8 mouse cellular contexts compared by ENCODE assay signal in genomic region chr3:108146671-108147070, GRCm38 (mm10). TPM values are rescaled to one million over a fixed set of nuclear protein-coding genes. Genes with fewer than 3 reads are reported as not detected.
A peak's percentile ranks its signal among the peaks of the same experiment; 100 is the strongest.
DNase-seq lines count a peak whose midpoint lies in the region; ATAC-seq and TF ChIP-seq lines count a peak whose summit lies in the region.

No protein-coding gene starts in this region.

- TF ChIP-seq POLR2A in embryonic fibroblast, embryonic 13.5 days (IDR thresholded peaks at IDR 0.05; ENCODE audit: low read depth, low read length), result 0 out of 2 replicates have a peak, but pooled peaks have one; percentile 9
- TF ChIP-seq POLR2A in small intestine, adult 2 months (IDR thresholded peaks at IDR 0.05; ENCODE audit: low read depth, low read length), result no peak

- no peak overlapping the region for H3K9ac ChIP-seq in lung, postnatal 0 days (replicated peaks; ENCODE audit: low read depth)
- H3K9ac ChIP-seq in limb, embryonic 11.5 days (ENCODE audit: low read length), result peak overlapping the region; percentile 84

- peak overlapping the region; percentile 75 for H3K4me2 ChIP-seq in lung, postnatal 0 days (replicated peaks; ENCODE audit: low read depth, low read length)
- peak overlapping the region; percentile 83 for H3K4me2 ChIP-seq in limb, embryonic 11.5 days (ENCODE audit: low read depth, severe bottlenecking)

- peaks cover 3% of the 10 kb centered on the region; the same call in 1 of the 2 replicates for H3K4me1 ChIP-seq in lung, postnatal 0 days (ENCODE audit: insufficient read depth, low read depth, low read length)
- peaks cover 8% of the 10 kb centered on the region; the same call in 1 of the 2 replicates for H3K4me1 ChIP-seq in embryonic fibroblast, embryonic 13.5 days (ENCODE audit: control insufficient read depth, insufficient read depth, low read length)
- H3K4me1 ChIP-seq in limb, embryonic 11.5 days (ENCODE audit: control insufficient read depth, insufficient read depth, low read length), result peaks cover 5% of the 10 kb centered on the region; the same call in 1 of the 2 replicates
- peaks cover 5% of the 10 kb centered on the region; the same call in 1 of the 2 replicates for H3K4me1 ChIP-seq in small intestine, adult 2 months (ENCODE audit: control insufficient read depth, insufficient read depth, insufficient read length, low read length)

- 49% methylated on average over 5 of the region's 5 CpGs for WGBS in lung, postnatal 0 days
- WGBS in limb, embryonic 11.5 days, result 59% methylated on average over 5 of the region's 5 CpGs
- 34% methylated on average over 5 of the region's 5 CpGs for WGBS in small intestine, adult 2 months

- 0 out of 2 replicates have a peak overlapping the region, but pooled peaks have one; percentile 94 for H3K27ac ChIP-seq in lung, postnatal 0 days (ENCODE audit: low read length)
- peak overlapping the region; percentile 1 for H3K27ac ChIP-seq in embryonic fibroblast, embryonic 13.5 days (ENCODE audit: insufficient read depth, low read length)
- no peak overlapping the region for H3K27ac ChIP-seq in limb, embryonic 11.5 days (replicated peaks; ENCODE audit: low read depth, low read length)
- H3K27ac ChIP-seq in small intestine, adult 2 months (ENCODE audit: insufficient read depth, low read depth, low read length), result peak overlapping the region; percentile 66

- H3K4me3 ChIP-seq in lung, postnatal 0 days (ENCODE audit: low read depth, low read length), result peak overlapping the region; percentile 92; the same call in 1 of the 2 replicates
- peak overlapping the region; percentile 57 for H3K4me3 ChIP-seq in embryonic fibroblast, embryonic 13.5 days (ENCODE audit: insufficient read depth, low read length)
- peak overlapping the region; percentile 99 for H3K4me3 ChIP-seq in limb, embryonic 11.5 days (ENCODE audit: low read depth, low read length)
- H3K4me3 ChIP-seq in small intestine, adult 2 months (ENCODE audit: low read depth, low read length), result peak overlapping the region; percentile 97

- TF ChIP-seq CTCF in lung, postnatal 0 days (IDR thresholded peaks at IDR 0.05), result no peak
- no peak for TF ChIP-seq CTCF in embryonic fibroblast, embryonic 13.5 days (IDR thresholded peaks at IDR 0.05; ENCODE audit: borderline replicate concordance, insufficient read depth, low read length)
- no peak for TF ChIP-seq CTCF in small intestine, adult 2 months (IDR thresholded peaks at IDR 0.05; ENCODE audit: extremely low read depth, insufficient read length, insufficient replicate concordance, low read depth, low read length)

- no peaks in the 10 kb centered on the region for H3K27me3 ChIP-seq in lung, postnatal 0 days (replicated peaks; ENCODE audit: insufficient read depth, low read length)
- no peaks in the 10 kb centered on the region for H3K27me3 ChIP-seq in limb, embryonic 11.5 days (ENCODE audit: control insufficient read depth, insufficient read depth, low read length)
- no peaks in the 10 kb centered on the region for H3K27me3 ChIP-seq in small intestine, adult 2 months (ENCODE audit: control insufficient read depth, insufficient read depth, low read length)

- no peak for DNase-seq in lung, postnatal 0 days (ENCODE audit: low spot score)
- DNase-seq in lung, adult 18-20 months, result no peak
- DNase-seq in limb, embryonic 11.5 days (ENCODE audit: low spot score), result no peak
- DNase-seq in cerebellum, adult 11-12 months, result no peak
- no peak for DNase-seq in kidney, adult 18-20 months
- DNase-seq in yolk sac, embryonic 10.5 days (ENCODE audit: low spot score), result no peak

- no peaks in the 10 kb centered on the region for H3K36me3 ChIP-seq in lung, postnatal 0 days (ENCODE audit: insufficient read depth, low read length)
- no peaks in the 10 kb centered on the region for H3K36me3 ChIP-seq in limb, embryonic 11.5 days (ENCODE audit: control insufficient read depth, insufficient read depth, low read length)
- peaks cover 2% of the 10 kb centered on the region; the same call in 1 of the 2 replicates for H3K36me3 ChIP-seq in small intestine, adult 2 months (ENCODE audit: control insufficient read depth, insufficient read depth, low read length)

- ATAC-seq in lung, postnatal 0 days, result no peak
- ATAC-seq in limb, embryonic 11.5 days (ENCODE audit: insufficient number of reproducible peaks, low FRiP score, low TSS enrichment, low read depth), result no peak

- no peaks in the 10 kb centered on the region for H3K9me3 ChIP-seq in lung, postnatal 0 days (ENCODE audit: low read length)
- H3K9me3 ChIP-seq in limb, embryonic 11.5 days (ENCODE audit: control insufficient read depth, low read length), result no peaks in the 10 kb centered on the region

- TF ChIP-seq EP300 in lung, postnatal 0 days (IDR thresholded peaks at IDR 0.05), result no peak

RNA-seq across cellular contexts. Expression of gene Gnai3, which starts 0.7 kb away (rescaled TPM):
- polyA plus RNA-seq in lung, postnatal 0 days (2015; fragmentation: Nextera tagmentation; extraction: Ambion mirVana), result 87.4 and 96.3 TPM in 2 replicates
- polyA plus RNA-seq in embryonic fibroblast, embryonic 13.5 days (2011; ENCODE audit: insufficient read length, low read depth, missing spikeins), result 138 and 152 TPM in 2 replicates
- polyA plus RNA-seq in limb, embryonic 11.5 days (2014; fragmentation: Nextera tagmentation; extraction: Ambion mirVana), result 192 and 198 TPM in 2 replicates
- polyA plus RNA-seq in small intestine, adult 2 months (2012; rRNA removed), result 5.4 and 14.8 TPM in 2 replicates

RNA-seq across cellular contexts. Expression of gene Gpr61, which starts 8.0 kb away (rescaled TPM):
- not detected in 2 replicates for polyA plus RNA-seq in lung, postnatal 0 days (2015; fragmentation: Nextera tagmentation; extraction: Ambion mirVana)
- polyA plus RNA-seq in embryonic fibroblast, embryonic 13.5 days (2011; ENCODE audit: insufficient read length, low read depth, missing spikeins), result not detected in 2 replicates
- polyA plus RNA-seq in limb, embryonic 11.5 days (2014; fragmentation: Nextera tagmentation; extraction: Ambion mirVana), result 0.11 and 0.29 TPM in 2 replicates
- polyA plus RNA-seq in small intestine, adult 2 months (2012; rRNA removed), result 0.05 TPM in 1 of 2 replicates, not detected in the other

RNA-seq across cellular contexts. Expression of gene Amigo1, which starts 39.5 kb away (rescaled TPM):
- polyA plus RNA-seq in lung, postnatal 0 days (2015; fragmentation: Nextera tagmentation; extraction: Ambion mirVana), result 4.6 TPM in 2 replicates
- 3.1 and 5.5 TPM in 2 replicates for polyA plus RNA-seq in embryonic fibroblast, embryonic 13.5 days (2011; ENCODE audit: insufficient read length, low read depth, missing spikeins)
- 2.2 and 2.7 TPM in 2 replicates for polyA plus RNA-seq in limb, embryonic 11.5 days (2014; fragmentation: Nextera tagmentation; extraction: Ambion mirVana)
- polyA plus RNA-seq in small intestine, adult 2 months (2012; rRNA removed), result 10.1 and 17.6 TPM in 2 replicates

RNA-seq across cellular contexts. Expression of gene Gnat2, which starts 54.1 kb away (rescaled TPM):
- 0.33 and 0.45 TPM in 2 replicates for polyA plus RNA-seq in lung, postnatal 0 days (2015; fragmentation: Nextera tagmentation; extraction: Ambion mirVana)
- 1.0 and 1.1 TPM in 2 replicates for polyA plus RNA-seq in embryonic fibroblast, embryonic 13.5 days (2011; ENCODE audit: insufficient read length, low read depth, missing spikeins)
- 1.6 and 1.8 TPM in 2 replicates for polyA plus RNA-seq in limb, embryonic 11.5 days (2014; fragmentation: Nextera tagmentation; extraction: Ambion mirVana)
- polyA plus RNA-seq in small intestine, adult 2 months (2012; rRNA removed), result 0.86 and 0.91 TPM in 2 replicates

RNA-seq across cellular contexts. Expression of gene Cyb561d1, which starts 54.3 kb away (rescaled TPM):
- polyA plus RNA-seq in lung, postnatal 0 days (2015; fragmentation: Nextera tagmentation; extraction: Ambion mirVana), result 4.8 and 4.9 TPM in 2 replicates
- polyA plus RNA-seq in embryonic fibroblast, embryonic 13.5 days (2011; ENCODE audit: insufficient read length, low read depth, missing spikeins), result 2.7 and 3.5 TPM in 2 replicates
- 0.98 and 1.1 TPM in 2 replicates for polyA plus RNA-seq in limb, embryonic 11.5 days (2014; fragmentation: Nextera tagmentation; extraction: Ambion mirVana)
- 5.5 and 9.4 TPM in 2 replicates for polyA plus RNA-seq in small intestine, adult 2 months (2012; rRNA removed)
